In the genomic region with DNA sequence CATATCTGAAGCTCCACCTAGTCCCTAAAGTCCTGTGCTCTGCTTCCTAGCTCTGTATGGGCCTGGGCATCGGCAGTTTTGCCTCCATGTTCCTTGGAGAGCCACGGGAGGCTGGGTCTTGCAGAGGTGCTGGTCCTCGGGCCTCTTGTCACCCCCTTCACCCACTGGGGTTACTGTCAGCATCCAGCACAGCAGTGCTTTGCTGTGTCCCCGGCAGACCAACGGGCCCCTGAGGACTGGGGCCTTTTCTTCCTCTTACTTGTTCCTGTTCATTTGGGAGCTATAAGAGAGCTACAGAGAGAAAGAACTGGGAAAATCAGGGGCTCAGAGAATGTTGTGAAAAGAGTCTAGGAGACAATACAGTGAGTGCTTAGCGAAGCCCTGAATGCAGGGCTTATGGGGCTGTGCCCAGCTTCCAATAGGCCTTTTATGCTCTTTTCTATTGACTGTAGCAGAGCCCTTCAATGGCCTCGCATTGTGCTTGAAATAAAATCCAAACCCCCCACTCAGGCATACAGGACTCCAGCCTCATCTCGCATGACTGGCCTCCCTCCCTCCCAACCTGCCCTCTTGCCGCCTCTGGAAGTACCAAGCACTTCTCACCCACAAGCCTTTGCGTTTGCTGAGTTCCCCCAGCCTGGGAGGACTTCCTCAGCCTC, we compare ENCODE assay signal across 14 mouse cellular contexts.
A peak's percentile ranks its signal among the peaks of the same experiment; 100 is the strongest.
DNase-seq lines count a peak whose midpoint lies in the region; ATAC-seq and TF ChIP-seq lines count a peak whose summit lies in the region.
"Had no signal": no experiment of that assay in that cellular context is flagged by ENCODE, and none has a peak within 500 bp of the region (broad histone marks: within the 10 kb centered on the region; RNA-seq: fewer than 3 reads in every experiment).

No protein-coding gene starts in this region.

- peak overlapping the region; percentile 92 for H3K27ac ChIP-seq in forebrain, embryonic 10.5 days
- H3K27ac ChIP-seq in hindbrain, embryonic 15.5 days (replicated peaks): peak overlapping the region; percentile 74
- H3K27ac ChIP-seq in midbrain, postnatal 0 days (ENCODE audit: low read depth, low read length): peak overlapping the region; percentile 66
- no peak overlapping the region for H3K27ac ChIP-seq in intestine, postnatal 0 days (ENCODE audit: low read depth, low read length)
- no peak overlapping the region for H3K27ac ChIP-seq in liver, embryonic 12.5 days
- H3K27ac ChIP-seq: heart, embryonic 15.5 days; liver, embryonic 13.5 days had no signal

- peak; percentile 84 for ATAC-seq in hindbrain, embryonic 15.5 days (ENCODE audit: low FRiP score, low read depth)
- ATAC-seq in midbrain, postnatal 0 days (ENCODE audit: low FRiP score): peak; percentile 69
- no peak for ATAC-seq in intestine, postnatal 0 days
- no peak for ATAC-seq in liver, embryonic 12.5 days

- peak overlapping the region; percentile 6; the same call in 1 of the 2 replicates for H3K4me3 ChIP-seq in forebrain, embryonic 10.5 days
- H3K4me3 ChIP-seq in hindbrain, embryonic 15.5 days: no peak overlapping the region
- no peak overlapping the region for H3K4me3 ChIP-seq in midbrain, postnatal 0 days (ENCODE audit: low read depth, low read length)
- H3K4me3 ChIP-seq in intestine, postnatal 0 days (ENCODE audit: low read depth, low read length): no peak overlapping the region
- H3K4me3 ChIP-seq in liver, embryonic 12.5 days: no peak overlapping the region
- H3K4me3 ChIP-seq: heart, embryonic 15.5 days; liver, embryonic 13.5 days had no signal

- H3K4me2 ChIP-seq in hindbrain, embryonic 15.5 days: no peak overlapping the region
- no peak overlapping the region for H3K4me2 ChIP-seq in midbrain, postnatal 0 days (ENCODE audit: low read depth, low read length, poor library complexity, severe bottlenecking)
- H3K4me2 ChIP-seq in intestine, postnatal 0 days (replicated peaks; ENCODE audit: low read depth): no peak overlapping the region
- H3K4me2 ChIP-seq in liver, embryonic 12.5 days: no peak overlapping the region
- H3K4me2 ChIP-seq: heart, embryonic 15.5 days; liver, embryonic 13.5 days had no signal

- no peak for TF ChIP-seq CTCF in midbrain, postnatal 0 days (IDR thresholded peaks at IDR 0.05)
- no peak for TF ChIP-seq CTCF in intestine, postnatal 0 days (IDR thresholded peaks at IDR 0.05; ENCODE audit: low read depth)

- H3K36me3 ChIP-seq in forebrain, embryonic 10.5 days (replicated peaks): no peaks in the 10 kb centered on the region
- no peaks in the 10 kb centered on the region for H3K36me3 ChIP-seq in hindbrain, embryonic 15.5 days
- no peaks in the 10 kb centered on the region for H3K36me3 ChIP-seq in midbrain, postnatal 0 days (ENCODE audit: insufficient read depth, low read length)
- no peaks in the 10 kb centered on the region for H3K36me3 ChIP-seq in intestine, postnatal 0 days (ENCODE audit: control insufficient read depth, insufficient read depth)
- H3K36me3 ChIP-seq in liver, embryonic 12.5 days: no peaks in the 10 kb centered on the region
- H3K36me3 ChIP-seq: heart, embryonic 15.5 days; liver, embryonic 13.5 days had no signal

- peak; percentile 81 for DNase-seq in embryo, embryonic 10.5 days (ENCODE audit: low spot score)
- peak; percentile 81 for DNase-seq in forebrain, embryonic 10.5 days (ENCODE audit: extremely low spot score, low spot score)
- DNase-seq in midbrain, postnatal 0 days (ENCODE audit: low spot score): peak; percentile 63
- no peak for DNase-seq in thymus, postnatal 25 days
- no peak for DNase-seq in yolk sac, embryonic 10.5 days (ENCODE audit: low spot score)
- DNase-seq: adrenal gland, postnatal 14 days; cerebellum, adult 11-12 months; kidney, adult 11 months; liver, embryonic 13.5 days; lung, postnatal 4 days had no signal

- peaks cover 74% of the 10 kb centered on the region for H3K4me1 ChIP-seq in forebrain, embryonic 10.5 days
- H3K4me1 ChIP-seq in hindbrain, embryonic 15.5 days (replicated peaks): no peaks in the 10 kb centered on the region; the same call in 1 of the 2 replicates
- H3K4me1 ChIP-seq in midbrain, postnatal 0 days (ENCODE audit: insufficient read depth, low read length): no peaks in the 10 kb centered on the region
- H3K4me1 ChIP-seq in intestine, postnatal 0 days (replicated peaks; ENCODE audit: control insufficient read depth, insufficient read depth, low read length): no peaks in the 10 kb centered on the region
- H3K4me1 ChIP-seq in liver, embryonic 12.5 days: no peaks in the 10 kb centered on the region
- H3K4me1 ChIP-seq: heart, embryonic 15.5 days; liver, embryonic 13.5 days had no signal

- WGBS in forebrain, embryonic 10.5 days: 21% methylated on average over 10 of the region's 10 CpGs
- 14% methylated on average over 10 of the region's 10 CpGs for WGBS in hindbrain, embryonic 15.5 days
- 23% methylated on average over 10 of the region's 10 CpGs for WGBS in midbrain, postnatal 0 days
- 77% methylated on average over 10 of the region's 10 CpGs for WGBS in intestine, postnatal 0 days
- 59% methylated on average over 10 of the region's 10 CpGs for WGBS in liver, embryonic 12.5 days (ENCODE audit: insufficient replicate concordance)

- no peak overlapping the region for H3K9ac ChIP-seq in hindbrain, embryonic 15.5 days
- no peak overlapping the region for H3K9ac ChIP-seq in midbrain, postnatal 0 days (replicated peaks; ENCODE audit: low read length, poor library complexity, severe bottlenecking)
- H3K9ac ChIP-seq in intestine, postnatal 0 days (ENCODE audit: low read depth, low read length): no peak overlapping the region
- no peak overlapping the region for H3K9ac ChIP-seq in liver, embryonic 12.5 days
- H3K9ac ChIP-seq: heart, embryonic 15.5 days; liver, embryonic 13.5 days had no signal

- H3K9me3 ChIP-seq in forebrain, embryonic 10.5 days: no peaks in the 10 kb centered on the region
- H3K9me3 ChIP-seq in hindbrain, embryonic 15.5 days: no peaks in the 10 kb centered on the region
- H3K9me3 ChIP-seq in midbrain, postnatal 0 days (ENCODE audit: low read length): no peaks in the 10 kb centered on the region
- no peaks in the 10 kb centered on the region for H3K9me3 ChIP-seq in intestine, postnatal 0 days (ENCODE audit: control insufficient read depth)
- no peaks in the 10 kb centered on the region for H3K9me3 ChIP-seq in liver, embryonic 12.5 days (replicated peaks)
- H3K9me3 ChIP-seq: heart, embryonic 15.5 days; liver, embryonic 13.5 days had no signal

- peaks cover 40% of the 10 kb centered on the region for H3K27me3 ChIP-seq in forebrain, embryonic 10.5 days (ENCODE audit: poor library complexity, severe bottlenecking)
- H3K27me3 ChIP-seq in hindbrain, embryonic 15.5 days: peaks cover 8% of the 10 kb centered on the region; the same call in 1 of the 2 replicates
- no peaks in the 10 kb centered on the region for H3K27me3 ChIP-seq in midbrain, postnatal 0 days (ENCODE audit: insufficient read depth, low read length)
- no peaks in the 10 kb centered on the region for H3K27me3 ChIP-seq in intestine, postnatal 0 days (replicated peaks; ENCODE audit: control insufficient read depth, insufficient read depth, low read length)
- no peaks in the 10 kb centered on the region for H3K27me3 ChIP-seq in liver, embryonic 12.5 days (replicated peaks)
- H3K27me3 ChIP-seq: heart, embryonic 15.5 days; liver, embryonic 13.5 days had no signal

Comparison
In these comparisons a context has a peak if more than half of its experiments do, and no peak if none do; other contexts are left out.
1. DNase-seq: peak in embryo, embryonic 10.5 days (single experiment), forebrain, embryonic 10.5 days (single experiment) and midbrain, postnatal 0 days (single experiment); none in thymus, postnatal 25 days (single experiment) and yolk sac, embryonic 10.5 days (single experiment).
2. H3K27ac ChIP-seq: peak in forebrain, embryonic 10.5 days (single experiment), hindbrain, embryonic 15.5 days (single experiment) and midbrain, postnatal 0 days (single experiment); none in intestine, postnatal 0 days (single experiment) and liver, embryonic 12.5 days (single experiment).
3. ATAC-seq: peak in hindbrain, embryonic 15.5 days (single experiment) and midbrain, postnatal 0 days (single experiment); none in intestine, postnatal 0 days (single experiment) and liver, embryonic 12.5 days (single experiment).